Mouse (Mus musculus) brown adipose tissue, adult 24 weeks (tissue): ENCODE data around the gene Man1b1. TPM values are rescaled to one million over a fixed set of nuclear protein-coding genes. Genes with fewer than 3 reads are reported as not detected.

ENCODE experiments used
- H3K27ac ChIP-seq: fragments of 200-500 bp; replicated peaks from 2 replicates; pipeline ENCODE4 v1.5.1; 2012; ENCODE audit warnings: low read depth, mild to moderate bottlenecking, low read length
- H3K4me1 ChIP-seq: fragments of 200-500 bp; 2 replicates; pipeline ENCODE4 v1.6.1; 2012; ENCODE audit warnings: low read length, mixed read lengths; ENCODE audit not compliant: control insufficient read depth, insufficient read depth, insufficient read length
- H3K4me3 ChIP-seq: fragments of 200-500 bp; 2 replicates; pipeline ENCODE4 v1.5.1; 2012; ENCODE audit warnings: low read depth, mild to moderate bottlenecking, low read length, moderate library complexity; ENCODE audit not compliant: insufficient read depth
- polyA plus RNA-seq: library from polyadenylated mRNA; stranded (reverse); fragments of >200 nt; gene quantifications from 2 replicates; pipeline ENCODE4 v1.2.4, GENCODE M21; 2012; ENCODE audit not compliant: missing spikeins, insufficient read depth, insufficient read length

Man1b1 gene
- polyA plus RNA-seq, 1 experiment = 16.0 TPM

GRCm38 (mm10) chr2:25331470-25331869, 668 bp upstream of the Man1b1 start:
- H3K4me3 ChIP-seq = peak overlapping the region; percentile 94
- H3K4me1 ChIP-seq = peaks cover 4% of the 10 kb centered on the region; the same call in 1 of the 2 replicates
- no peak overlapping the region for H3K27ac ChIP-seq

- H3K4me3 ChIP-seq = peak overlapping the region; percentile 72
- peaks cover 4% of the 10 kb centered on the region; the same call in 1 of the 2 replicates for H3K4me1 ChIP-seq
- no peak overlapping the region for H3K27ac ChIP-seq
These were observed 1.4 kb downstream of the Man1b1 start for GRCm38 (mm10) chr2:25333569-25333968.

- Histone ChIP-seq H3K27ac (no peak overlapping the region), H3K4me1 (peaks cover 3% of the 10 kb centered on the region; the same call in 1 of the 2 replicates), H3K4me3 (no peak overlapping the region)
These were observed 6.2 kb downstream of the Man1b1 start for GRCm38 (mm10) chr2:25338303-25338702.

GRCm38 (mm10) chr2:25348162-25348561, 16.0 kb downstream of the Man1b1 start:
- Histone ChIP-seq H3K4me1 (no peaks in the 10 kb centered on the region), H3K27ac (no peak overlapping the region), H3K4me3 (no peak overlapping the region)

GRCm38 (mm10) chr2:25349499-25349898, 17.4 kb downstream of the Man1b1 start:
- no peak overlapping the region for H3K4me3 ChIP-seq
- no peaks in the 10 kb centered on the region for H3K4me1 ChIP-seq
- no peak overlapping the region for H3K27ac ChIP-seq

- Histone ChIP-seq H3K27ac (no peak overlapping the region), H3K4me3 (no peak overlapping the region), H3K4me1 (no peaks in the 10 kb centered on the region)
These were observed 18.6 kb downstream of the Man1b1 start for GRCm38 (mm10) chr2:25350701-25351100.

GRCm38 (mm10) chr2:25354211-25354610, 22.1 kb downstream of the Man1b1 start:
- H3K4me3 ChIP-seq = no peak overlapping the region
- H3K27ac ChIP-seq = no peak overlapping the region
- peaks cover 7% of the 10 kb centered on the region for H3K4me1 ChIP-seq

- Histone ChIP-seq H3K4me1 (peaks cover 7% of the 10 kb centered on the region), H3K27ac (no peak overlapping the region), H3K4me3 (peak overlapping the region; percentile 58)
These were observed 23.4 kb downstream of the Man1b1 start for GRCm38 (mm10) chr2:25355419-25356066.

- Histone ChIP-seq H3K4me3 (peak within 1 kb of the TSS; percentile 58), H3K27ac (no peak within 1 kb of the TSS), H3K4me1 (peaks cover 7% of the 10 kb centered on the region)
These were observed 24.3 kb downstream of the Man1b1 start, which contains the start of gene Dpp7 for GRCm38 (mm10) chr2:25356208-25357079. Gene Dpp7 (minus strand): TSS chr2:25356359.

GRCm38 (mm10) chr2:25359848-25360247, 27.7 kb downstream of the Man1b1 start:
- no peak overlapping the region for H3K27ac ChIP-seq
- peaks cover 10% of the 10 kb centered on the region for H3K4me1 ChIP-seq
- no peak overlapping the region for H3K4me3 ChIP-seq

GRCm38 (mm10) chr2:25363478-25364178, 31.5 kb downstream of the Man1b1 start:
- peaks cover 3% of the 10 kb centered on the region; the same call in 1 of the 2 replicates for H3K4me1 ChIP-seq
- H3K4me3 ChIP-seq = 0 out of 2 replicates have a peak overlapping the region, but pooled peaks have one; percentile 93
- no peak overlapping the region for H3K27ac ChIP-seq

- no peak overlapping the region for H3K27ac ChIP-seq
These were observed 32.2 kb downstream of the Man1b1 start for GRCm38 (mm10) chr2:25364313-25364712.

GRCm38 (mm10) chr2:25364761-25365090, 32.6 kb downstream of the Man1b1 start:
- H3K27ac ChIP-seq = peak overlapping the region; percentile 5; the same call in 1 of the 2 replicates
- H3K4me1 ChIP-seq = peaks cover 3% of the 10 kb centered on the region; the same call in 1 of the 2 replicates
- H3K4me3 ChIP-seq = peak overlapping the region; percentile 93

More at GRCm38 (mm10) chr2:25364313-25364712, 32.2 kb downstream of the Man1b1 start:
- peaks cover 3% of the 10 kb centered on the region; the same call in 1 of the 2 replicates for H3K4me1 ChIP-seq
- H3K4me3 ChIP-seq = peak overlapping the region; percentile 93

- H3K4me3 ChIP-seq = peak within 1 kb of the TSS; percentile 93
- H3K27ac ChIP-seq = peak within 1 kb of the TSS; percentile 55
- peaks cover 3% of the 10 kb centered on the region; the same call in 1 of the 2 replicates for H3K4me1 ChIP-seq
These were observed 33.1 kb downstream of the Man1b1 start, which contains the start of gene Uap1l1 for GRCm38 (mm10) chr2:25365091-25365761. Gene Uap1l1 (minus strand): TSS chr2:25365682.
